Mouse (Mus musculus): ENCODE measurements around the gene Uhrf1bp1l.

DNA sequence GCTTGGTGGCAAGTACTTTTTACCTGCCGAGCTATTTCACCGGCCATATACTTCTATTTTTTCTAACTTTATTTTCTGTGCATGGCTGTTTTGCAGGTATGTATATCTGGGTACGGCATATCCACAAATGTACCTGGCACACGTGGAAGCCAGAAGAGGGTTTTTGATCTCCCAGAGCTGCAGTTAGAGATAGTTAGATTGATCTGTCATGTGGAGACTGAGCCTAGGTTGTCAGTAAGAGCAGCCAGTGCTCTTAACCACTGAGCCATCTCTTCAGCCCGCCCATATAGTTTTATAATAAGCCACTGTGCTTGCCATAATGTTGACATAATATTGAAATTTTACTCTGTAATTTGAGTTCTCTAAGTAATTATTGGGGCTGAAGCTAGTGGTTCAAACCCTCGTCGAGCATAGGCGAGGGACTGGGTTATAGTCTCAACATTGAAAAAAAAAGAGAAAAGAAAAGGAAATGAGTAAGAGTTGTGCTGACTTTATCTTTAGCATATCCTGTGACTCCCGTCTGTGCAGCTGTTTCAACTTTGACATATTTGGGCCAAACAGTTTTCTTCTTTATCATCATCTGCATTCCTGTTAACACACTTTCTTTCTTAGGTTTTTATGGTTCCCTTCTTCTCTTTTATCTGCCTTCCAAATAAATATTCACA is 19.8 kb downstream of the Uhrf1bp1l start:
- TF ChIP-seq CTCF (IDR thresholded peaks at IDR 0.05) (no peak), EP300 (IDR thresholded peaks at IDR 0.05) (no peak)
